Mouse (Mus musculus) kidney, postnatal 25 days (tissue): ENCODE results near the gene Mecom.
"Not testable (repeated sequence)": the region's sequence is repeated elsewhere in the genome, so short reads cannot be mapped to it uniquely, and the experiment has no call there.

Experiments used
- DNase-seq, 2 experiments: peaks; one replicate each; pipeline ENCODE4 v3.0.0; 2021; ENCODE audit warnings: mixed read lengths in 2 of 2

The Mecom gene

DNA sequence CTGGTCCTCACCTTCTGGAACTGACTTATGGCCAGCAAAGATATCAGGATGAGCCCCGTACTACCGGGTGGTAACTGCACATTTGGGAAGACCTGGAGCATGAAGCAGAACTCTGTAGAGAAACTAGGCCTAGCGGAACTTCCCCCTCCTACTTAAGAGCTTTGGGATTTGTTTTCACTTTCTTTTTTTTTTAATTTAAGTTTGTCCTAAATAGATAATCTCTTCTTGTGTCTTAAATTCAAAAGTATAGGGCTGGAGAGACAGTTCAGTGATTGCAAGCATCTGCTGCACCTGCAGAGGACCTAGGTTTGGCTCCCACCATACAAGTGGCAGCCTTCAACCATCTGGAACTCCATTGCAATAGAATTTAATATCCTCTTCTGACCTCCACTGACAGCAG, at the start of gene Mecom:
Mecom (minus strand) TSS at position 101 of the 400 bp plus-strand sequence.
- DNase-seq: no peak

- no peak for DNase-seq
Measured at GRCm38 (mm10) chr3:30597271-30597670, 49.5 kb upstream of the Mecom start.

DNA sequence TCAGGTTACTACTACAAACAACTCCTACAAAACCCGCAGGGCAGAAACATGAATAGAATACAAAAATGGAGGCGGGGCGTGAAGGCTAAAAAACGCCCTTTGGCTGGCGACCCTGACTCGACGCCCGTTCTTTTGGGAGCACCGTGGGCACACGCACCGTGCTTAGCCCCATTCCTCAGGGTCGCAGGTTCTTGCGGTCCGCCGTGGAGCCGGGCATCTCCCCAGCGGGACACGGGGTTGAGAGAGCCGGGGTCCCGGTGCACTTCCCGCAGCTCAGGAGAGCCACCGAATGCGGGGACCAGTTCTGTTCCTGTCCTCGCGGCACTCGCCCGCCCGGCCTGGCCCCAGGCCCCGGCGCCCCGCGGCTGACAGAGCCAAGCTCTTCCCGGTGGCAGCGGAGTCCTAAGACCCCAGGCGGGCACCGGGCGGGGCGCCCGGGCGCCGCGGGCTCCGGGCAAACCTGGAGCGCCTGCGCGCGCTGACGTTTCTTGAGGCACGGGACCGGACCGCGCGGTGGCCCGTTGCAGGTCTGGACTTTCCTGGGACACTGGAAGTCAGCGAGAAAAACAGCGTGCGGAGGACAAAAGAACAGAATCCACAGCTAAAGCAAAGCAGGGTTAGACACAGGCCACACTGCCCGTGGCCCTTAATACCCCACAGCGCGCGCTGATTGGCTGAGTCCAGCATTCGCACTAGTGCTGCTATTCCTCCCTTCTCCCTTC, 47.5 kb upstream of the Mecom start:
- DNase-seq: peak; percentile 66 to 79

GRCm38 (mm10) chr3:30593719-30594485, 46.1 kb upstream of the Mecom start:
- peak; percentile 48 to 60 for DNase-seq

GRCm38 (mm10) chr3:30592418-30592853, 44.6 kb upstream of the Mecom start:
- DNase-seq: peak; percentile 58 to 86

DNA sequence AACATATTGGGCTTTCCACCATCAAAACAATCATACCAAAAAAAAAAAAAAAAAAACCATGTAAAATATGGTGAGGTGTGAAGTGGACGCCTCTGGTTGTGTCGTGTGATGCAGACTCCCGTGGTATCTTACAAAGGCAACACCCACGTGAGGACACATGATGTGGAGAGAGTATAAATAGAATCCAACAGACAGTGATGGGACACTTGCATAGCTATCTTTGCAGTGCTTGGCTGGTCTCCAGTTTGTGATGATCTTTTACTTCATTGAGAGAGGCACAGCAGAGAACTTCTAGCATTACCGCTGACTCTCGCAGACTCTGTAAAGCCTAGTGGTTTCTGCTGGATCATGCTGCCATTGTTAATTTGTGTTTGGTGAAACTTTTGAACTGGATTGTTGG, 41.1 kb upstream of the Mecom start:
- no peak for DNase-seq

DNA sequence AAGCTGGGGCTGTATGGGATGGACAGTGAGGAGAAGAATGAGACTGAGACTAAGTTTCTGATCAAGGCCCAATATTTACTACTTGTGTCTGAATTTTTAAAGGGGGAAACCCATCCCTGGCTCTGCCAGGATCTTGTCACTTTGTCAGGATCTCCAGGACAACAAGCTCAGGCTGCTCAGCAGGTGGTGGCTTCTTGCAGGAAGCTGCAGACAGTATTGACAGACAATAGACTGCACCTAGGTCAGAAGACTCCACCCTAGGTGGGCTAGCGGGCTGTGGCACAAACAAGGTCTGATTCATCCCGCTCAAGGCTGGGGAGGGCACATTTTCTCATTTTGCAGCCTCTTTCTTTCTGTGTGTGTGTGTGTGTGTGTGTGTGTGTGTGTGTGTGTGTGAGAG, 25.7 kb upstream of the Mecom start:
- DNase-seq: no peak

GRCm38 (mm10) chr3:30566333-30566732, 18.5 kb upstream of the Mecom start:
- not testable (repeated sequence) for DNase-seq

DNA sequence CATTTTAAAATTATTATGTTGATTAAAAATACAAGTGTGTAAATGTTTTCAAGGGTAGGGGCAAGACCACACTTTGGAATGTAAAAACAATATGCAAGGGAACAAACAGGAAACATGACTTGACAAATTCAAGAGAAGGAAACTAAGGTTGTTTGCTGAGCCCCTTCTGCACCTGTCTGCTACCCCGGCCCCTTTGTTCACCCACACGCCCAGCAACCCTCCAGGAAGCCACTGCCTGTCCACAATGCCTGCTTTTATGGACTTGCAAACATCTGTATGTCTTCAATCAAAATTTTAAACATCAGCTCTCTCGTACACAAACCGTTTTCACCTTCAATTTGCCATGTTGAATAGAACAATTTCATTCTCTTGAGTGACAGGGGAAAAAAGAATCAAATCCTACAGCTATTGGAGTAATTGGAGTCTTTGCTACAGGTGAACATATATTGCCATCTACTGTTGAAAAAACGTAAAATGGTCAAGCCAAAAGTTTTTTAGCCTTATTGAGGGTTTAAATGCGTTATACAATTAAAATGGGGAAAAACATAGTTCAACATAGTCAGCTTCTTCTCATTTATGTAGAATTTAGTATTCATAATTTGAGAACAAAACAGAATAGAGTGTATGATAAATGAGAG, 13.0 kb upstream of the Mecom start:
- DNase-seq: no peak

DNA sequence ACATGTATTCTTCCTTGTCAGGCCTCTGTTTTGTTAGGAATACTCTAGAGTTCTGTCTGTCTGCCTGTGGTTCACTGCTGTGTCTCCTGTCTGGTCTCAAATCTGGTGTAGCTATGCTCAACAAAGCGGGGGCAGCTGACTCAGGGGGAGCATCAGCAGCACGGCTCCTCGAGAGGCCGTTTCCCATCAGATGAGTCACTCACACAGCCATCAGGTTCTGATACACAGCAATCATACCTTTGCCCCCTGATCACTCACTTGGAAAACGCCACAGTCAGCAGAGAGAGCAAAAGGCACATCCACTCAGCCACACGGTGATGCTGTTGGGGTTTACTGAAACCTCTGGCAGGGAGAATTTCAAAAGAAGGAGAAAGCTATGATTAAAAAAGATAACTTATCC, 5.9 kb upstream of the Mecom start:
- DNase-seq: peak; percentile 36 to 55

- DNase-seq: peak in 1 of 2 experiments; percentile 16
Measured at GRCm38 (mm10) chr3:30550218-30550617, 2.4 kb upstream of the Mecom start.

- no peak for DNase-seq
Measured at GRCm38 (mm10) chr3:30548928-30549327, 1.1 kb upstream of the Mecom start.

GRCm38 (mm10) chr3:30546831-30547369, 908 bp downstream of the Mecom start:
- peak; percentile 40 to 55 for DNase-seq

GRCm38 (mm10) chr3:30546366-30546765, 1.4 kb downstream of the Mecom start:
- DNase-seq: no peak

- no peak for DNase-seq
Measured at GRCm38 (mm10) chr3:30545246-30545645, 2.6 kb downstream of the Mecom start.

- DNase-seq: no peak
Measured at GRCm38 (mm10) chr3:30544305-30544704, 3.5 kb downstream of the Mecom start.

DNA sequence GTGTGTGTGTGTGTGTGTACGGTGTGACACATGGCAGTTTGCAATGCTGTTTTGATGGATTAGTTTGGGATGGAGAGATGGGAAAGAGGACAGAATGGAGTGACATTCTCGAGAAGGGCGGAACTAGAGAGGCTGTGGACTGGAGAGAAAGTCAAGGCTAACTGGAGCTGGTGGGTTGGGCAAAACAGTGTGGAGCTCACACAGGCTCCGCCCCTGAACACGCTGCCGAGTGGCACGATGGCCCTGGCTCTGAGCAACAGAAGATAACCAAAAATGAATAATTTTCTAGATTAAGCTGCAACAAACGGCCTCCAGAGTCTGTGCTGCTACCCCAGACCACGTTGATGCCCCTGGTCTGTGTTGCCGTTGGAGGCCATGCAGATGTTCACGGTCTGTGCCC, 12.0 kb downstream of the Mecom start:
- no peak for DNase-seq

DNA sequence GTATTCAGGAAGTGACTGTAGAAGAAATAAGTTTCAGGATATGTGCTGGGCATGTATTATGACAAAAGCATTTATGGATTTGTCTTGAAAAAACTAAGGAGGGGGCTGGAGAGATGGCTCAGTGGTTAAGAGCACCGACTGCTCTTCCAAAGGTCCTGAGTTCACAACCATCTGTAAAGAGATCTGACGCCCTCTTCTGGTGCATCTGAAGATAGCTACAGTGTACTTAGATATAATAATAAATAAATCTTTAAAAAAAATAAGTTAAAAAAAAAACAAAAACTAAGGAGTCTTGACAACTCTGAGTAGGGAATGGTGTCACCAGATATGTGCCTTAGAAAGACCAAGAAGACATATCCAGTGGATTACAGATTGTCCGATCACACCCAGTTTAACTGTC, 27.1 kb downstream of the Mecom start:
- DNase-seq: not testable (repeated sequence)

DNA sequence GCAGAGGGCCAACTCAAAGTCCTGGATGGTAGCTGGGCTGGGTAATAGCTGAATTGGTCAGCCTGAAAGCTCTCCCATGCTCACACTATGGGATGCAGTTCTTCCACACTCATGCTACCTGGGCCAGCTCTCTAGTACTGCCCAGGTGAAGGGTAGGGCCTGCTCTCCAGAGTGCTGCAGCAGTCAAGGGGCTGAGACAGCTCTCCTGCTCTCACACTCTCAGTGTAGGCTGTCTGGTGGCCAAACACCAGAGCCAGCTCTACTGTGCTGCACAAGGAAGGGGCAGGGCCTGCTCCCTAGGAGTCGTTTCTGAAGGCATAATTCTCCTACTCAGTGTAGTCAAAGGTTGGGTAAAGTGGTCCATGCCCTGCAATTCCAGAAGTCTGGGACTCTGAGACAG, 28.4 kb downstream of the Mecom start:
- DNase-seq: no peak

- no peak for DNase-seq
Measured at GRCm38 (mm10) chr3:30515795-30516170, 32.0 kb downstream of the Mecom start.

GRCm38 (mm10) chr3:30514901-30515794, 32.7 kb downstream of the Mecom start:
- peak; percentile 70 to 85 for DNase-seq

DNA sequence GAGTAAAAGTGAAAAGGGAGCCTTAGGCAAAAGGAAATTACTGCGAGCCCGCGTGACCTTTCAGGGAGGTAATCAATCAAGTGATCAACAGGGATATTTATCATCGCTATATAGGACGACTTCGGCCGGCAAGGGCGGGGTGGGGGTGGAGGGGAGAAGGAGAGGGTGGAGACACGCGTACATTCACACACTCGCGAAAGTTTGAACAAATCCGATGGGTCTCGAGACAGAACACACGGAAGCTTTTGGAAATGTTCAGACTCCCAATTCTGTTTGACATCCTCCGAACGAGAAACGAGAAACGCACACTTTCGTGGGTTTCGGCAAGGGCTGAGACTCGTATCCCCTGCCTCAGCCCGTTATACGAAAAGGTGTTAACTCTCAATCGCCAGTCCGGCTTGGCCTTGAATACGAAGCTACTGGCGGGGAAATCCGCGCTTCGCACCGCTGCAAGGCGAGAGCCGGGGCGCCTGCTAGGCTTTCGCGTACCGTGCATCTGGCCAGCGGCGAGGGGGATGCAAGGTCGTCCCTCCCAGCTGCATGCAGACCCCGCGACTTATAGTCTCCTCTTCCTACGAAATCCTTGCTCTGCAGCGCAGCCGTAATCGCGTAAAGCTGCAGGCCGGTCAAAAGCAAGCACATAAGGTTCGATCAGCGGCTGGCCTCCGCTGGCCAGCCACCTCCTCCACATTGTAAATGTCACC, 33.6 kb downstream of the Mecom start:
- DNase-seq: peak; percentile 31 to 43
